Mouse (Mus musculus): ENCODE results near the gene Gm28778. TPM values are rescaled to one million over a fixed set of nuclear protein-coding genes. Genes with fewer than 3 reads are reported as not detected.

The Gm28778 gene
- total RNA-seq, 2 experiments from 2014 or later: 1.8 TPM; not detected in 1

Other genes with a start within 250 kb of the Gm28778 start
- gene Mstn, start 235.5 kb upstream of the Gm28778 start, total RNA-seq (2021): under 1 TPM; 0.57 to 0.97 TPM
- gene 1700019A02Rik, start 109.5 kb upstream of the Gm28778 start, total RNA-seq (2021): not detected
- 10 to 100 TPM; 24.9 to 26.0 TPM for gene Pms1, start 93 bp upstream of the Gm28778 start, total RNA-seq (2021)
- 10 to 100 TPM in 1 of 2 experiments, 1 to 10 TPM in 1; 7.3 to 10.3 TPM for gene Ormdl1, start within 50 bp of the Gm28778 start, total RNA-seq (2021)
- gene Osgepl1, start 16.5 kb downstream of the Gm28778 start, total RNA-seq (2021): 10 to 100 TPM; 19.6 to 21.3 TPM
- 1 to 10 TPM in 1 of 2 experiments, not detected in 1; 3.5 TPM for gene Asdurf, start 55.5 kb downstream of the Gm28778 start, total RNA-seq (2021)
- gene Gm28551, start 55.6 kb downstream of the Gm28778 start, total RNA-seq (2021): not detected
- gene Asnsd1, start 55.6 kb downstream of the Gm28778 start, total RNA-seq (2021): 10 to 100 TPM; 25.0 to 26.7 TPM